Comparison of ENCODE assay signal across 8 mouse cellular contexts in the genomic region with DNA sequence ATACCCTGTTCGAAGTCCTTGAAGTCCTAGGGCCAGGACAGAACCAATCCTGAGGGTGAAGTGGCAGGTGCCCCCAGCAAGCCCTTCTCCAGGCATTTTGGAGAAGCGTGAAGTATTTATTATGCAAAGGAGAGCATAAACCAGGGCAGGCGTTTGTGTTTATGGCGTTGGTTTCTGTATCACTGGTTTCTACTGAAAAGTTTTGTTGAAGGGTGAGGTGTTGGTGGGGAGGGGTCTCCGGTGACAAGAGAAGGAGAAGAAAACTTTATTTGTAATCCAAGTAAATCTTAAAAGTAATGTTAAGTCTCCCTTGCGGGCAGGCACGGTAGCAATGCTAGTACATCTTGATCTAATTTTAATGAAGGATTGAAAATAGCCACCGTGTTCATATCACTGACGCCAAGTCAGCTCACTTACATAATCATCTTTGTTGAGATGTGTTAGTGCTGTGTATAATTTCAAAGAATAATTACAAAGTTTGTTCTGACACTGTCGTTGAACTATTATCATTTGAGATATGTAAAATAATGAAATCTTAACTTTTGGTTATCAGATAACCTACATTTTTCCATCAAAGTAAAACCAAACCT.
DNase-seq lines count a peak whose midpoint lies in the region; ATAC-seq and TF ChIP-seq lines count a peak whose summit lies in the region.

No protein-coding gene starts in this region.

- no peaks in the 10 kb centered on the region for H3K9me3 ChIP-seq in forebrain, embryonic 13.5 days (replicated peaks)
- H3K9me3 ChIP-seq in liver, embryonic 15.5 days (replicated peaks): no peaks in the 10 kb centered on the region

- no peak for TF ChIP-seq POLR2A in kidney, adult 2 months (IDR thresholded peaks at IDR 0.05; ENCODE audit: low read depth, low read length)
- TF ChIP-seq POLR2A in bone marrow macrophage, adult 2 months (IDR thresholded peaks at IDR 0.05; ENCODE audit: borderline replicate concordance, low read depth, low read length): no peak

- peak overlapping the region; percentile 95 for H3K27ac ChIP-seq in kidney, adult 2 months (ENCODE audit: insufficient read depth, low read depth, low read length)
- peak overlapping the region; percentile 55 for H3K27ac ChIP-seq in bone marrow macrophage, adult 2 months (ENCODE audit: insufficient read depth, low read depth, low read length)
- H3K27ac ChIP-seq in forebrain, embryonic 13.5 days: peak overlapping the region; percentile 92; the same call in 1 of the 2 replicates
- H3K27ac ChIP-seq in liver, embryonic 15.5 days (replicated peaks): peak overlapping the region; percentile 89

- peak overlapping the region; percentile 84 for H3K4me3 ChIP-seq in kidney, adult 2 months (ENCODE audit: insufficient read depth, low read depth, low read length)
- H3K4me3 ChIP-seq in bone marrow macrophage, adult 2 months (ENCODE audit: insufficient read depth, low read length): peak overlapping the region; percentile 94
- peak overlapping the region; percentile 75 for H3K4me3 ChIP-seq in forebrain, embryonic 13.5 days
- peak overlapping the region; percentile 86 for H3K4me3 ChIP-seq in liver, embryonic 15.5 days (replicated peaks)

- TF ChIP-seq CTCF in kidney, adult 2 months (conservative IDR thresholded peaks at IDR 0.05; ENCODE audit: insufficient read depth, insufficient read length, low read depth, low read length): no peak
- no peak for TF ChIP-seq CTCF in bone marrow macrophage, adult 2 months (IDR thresholded peaks at IDR 0.05; ENCODE audit: low read depth, low read length)

- peaks cover 21% of the 10 kb centered on the region for H3K4me1 ChIP-seq in kidney, adult 2 months (ENCODE audit: control insufficient read depth, insufficient read depth, low read length)
- peaks cover 10% of the 10 kb centered on the region for H3K4me1 ChIP-seq in bone marrow macrophage, adult 2 months (ENCODE audit: control insufficient read depth, insufficient read depth, low read length)
- peaks cover 28% of the 10 kb centered on the region for H3K4me1 ChIP-seq in forebrain, embryonic 13.5 days
- peaks cover 27% of the 10 kb centered on the region for H3K4me1 ChIP-seq in liver, embryonic 15.5 days (replicated peaks)

- no peak for DNase-seq in kidney, adult 2 months
- DNase-seq in kidney, postnatal 14 days: no peak
- DNase-seq in thymus, postnatal 0 days (ENCODE audit: low spot score): no peak
- DNase-seq in T-cell, adult 2 months (ENCODE audit: low spot score): no peak

- H3K9ac ChIP-seq in forebrain, embryonic 13.5 days: peak overlapping the region; percentile 88
- H3K9ac ChIP-seq in liver, embryonic 15.5 days: peak overlapping the region; percentile 87

- no peaks in the 10 kb centered on the region; the same call in 1 of the 2 replicates for H3K36me3 ChIP-seq in kidney, adult 2 months (ENCODE audit: control insufficient read depth, insufficient read depth, low read length)
- H3K36me3 ChIP-seq in forebrain, embryonic 13.5 days (ENCODE audit: poor library complexity, severe bottlenecking): no peaks in the 10 kb centered on the region
- H3K36me3 ChIP-seq in liver, embryonic 15.5 days (replicated peaks): peaks cover 7% of the 10 kb centered on the region; the same call in 1 of the 2 replicates

- no peaks in the 10 kb centered on the region for H3K27me3 ChIP-seq in kidney, adult 2 months (replicated peaks; ENCODE audit: control insufficient read depth, insufficient read depth, low read length)
- H3K27me3 ChIP-seq in forebrain, embryonic 13.5 days: no peaks in the 10 kb centered on the region
- no peaks in the 10 kb centered on the region for H3K27me3 ChIP-seq in liver, embryonic 15.5 days

- 7% methylated on average over 10 of the region's 10 CpGs for WGBS in kidney, adult 2 months
- 21% methylated on average over 10 of the region's 10 CpGs for WGBS in forebrain, embryonic 13.5 days
- WGBS in liver, embryonic 15.5 days (ENCODE audit: insufficient replicate concordance): 29% methylated on average over 10 of the region's 10 CpGs

- peak overlapping the region; percentile 84 for H3K4me2 ChIP-seq in forebrain, embryonic 13.5 days
- peak overlapping the region; percentile 84 for H3K4me2 ChIP-seq in liver, embryonic 15.5 days

- no peak for ATAC-seq in forebrain, embryonic 13.5 days
- no peak for ATAC-seq in liver, embryonic 15.5 days (ENCODE audit: insufficient read depth)
- ATAC-seq in erythroid progenitor cell, adult 5-6 weeks (replicated peaks; ENCODE audit: low FRiP score, poor library complexity, severe bottlenecking): no peak
